Mouse (Mus musculus) midbrain, embryonic 16.5 days (tissue): Measurements from ENCODE around the gene Aire. TPM values are rescaled to one million over a fixed set of nuclear protein-coding genes. Genes with fewer than 3 reads are reported as not detected.

Experiments
- polyA plus RNA-seq: library from polyadenylated mRNA; unstranded; fragments of >200 nt; fragmentation: Nextera tagmentation; extraction: Ambion mirVana; gene quantifications from 2 replicates; pipeline ENCODE4 v1.2.1, GENCODE M21; 2015

Gene Aire
- polyA plus RNA-seq, 1 experiment from 2014 or later: 0.19 TPM

Other genes starting within 250 kb of the Aire start
- gene Gm9639, start 248.5 kb downstream of the Aire start, polyA plus RNA-seq: not detected in 2 replicates
- not detected in 2 replicates for gene Gm19668, start 244.5 kb downstream of the Aire start, polyA plus RNA-seq
- not detected in 2 replicates for gene Gm9507, start 231.8 kb downstream of the Aire start, polyA plus RNA-seq
- not detected in 2 replicates for gene Gm2696, start 228.9 kb downstream of the Aire start, polyA plus RNA-seq
- gene Krtap10-4, start 216.5 kb downstream of the Aire start, polyA plus RNA-seq: not detected in 2 replicates
- gene Krtap10-10, start 207.7 kb downstream of the Aire start, polyA plus RNA-seq: not detected in 2 replicates
- gene Gm36176, start 196.8 kb downstream of the Aire start, polyA plus RNA-seq: not detected in 2 replicates
- not detected in 2 replicates for gene Gm10318, start 190.8 kb downstream of the Aire start, polyA plus RNA-seq
- gene Gm3285, start 181.6 kb downstream of the Aire start, polyA plus RNA-seq: not detected in 2 replicates
- 25.4 and 28.7 TPM in 2 replicates for gene Lrrc3, start 141.1 kb downstream of the Aire start, polyA plus RNA-seq
- 6.3 and 6.4 TPM in 2 replicates for gene Trpm2, start 73.0 kb downstream of the Aire start, polyA plus RNA-seq
- 47.9 and 48.1 TPM in 2 replicates for gene 1810043G02Rik, start 65.1 kb downstream of the Aire start, polyA plus RNA-seq
- gene Pfkl, start 33.5 kb downstream of the Aire start, polyA plus RNA-seq: 129 and 133 TPM in 2 replicates
- gene Dnmt3l, start 1.7 kb downstream of the Aire start, polyA plus RNA-seq: not detected in 2 replicates
- 0.52 and 0.64 TPM in 2 replicates for gene Icosl, start 25.7 kb upstream of the Aire start, polyA plus RNA-seq
- gene D10Jhu81e, start 126.2 kb upstream of the Aire start, polyA plus RNA-seq: 24.9 and 34.2 TPM in 2 replicates
- gene Pwp2, start 141.5 kb upstream of the Aire start, polyA plus RNA-seq: 18.1 and 19.0 TPM in 2 replicates
- gene Trappc10, start 201.0 kb upstream of the Aire start, polyA plus RNA-seq: 22.4 and 27.1 TPM in 2 replicates